Mouse (Mus musculus): ENCODE results near the gene Efnb1. TPM values are rescaled to one million over a fixed set of nuclear protein-coding genes. Genes with fewer than 3 reads are reported as not detected.

Efnb1 gene
- polyA plus RNA-seq, 1 experiment = 32.6 TPM

DNA sequence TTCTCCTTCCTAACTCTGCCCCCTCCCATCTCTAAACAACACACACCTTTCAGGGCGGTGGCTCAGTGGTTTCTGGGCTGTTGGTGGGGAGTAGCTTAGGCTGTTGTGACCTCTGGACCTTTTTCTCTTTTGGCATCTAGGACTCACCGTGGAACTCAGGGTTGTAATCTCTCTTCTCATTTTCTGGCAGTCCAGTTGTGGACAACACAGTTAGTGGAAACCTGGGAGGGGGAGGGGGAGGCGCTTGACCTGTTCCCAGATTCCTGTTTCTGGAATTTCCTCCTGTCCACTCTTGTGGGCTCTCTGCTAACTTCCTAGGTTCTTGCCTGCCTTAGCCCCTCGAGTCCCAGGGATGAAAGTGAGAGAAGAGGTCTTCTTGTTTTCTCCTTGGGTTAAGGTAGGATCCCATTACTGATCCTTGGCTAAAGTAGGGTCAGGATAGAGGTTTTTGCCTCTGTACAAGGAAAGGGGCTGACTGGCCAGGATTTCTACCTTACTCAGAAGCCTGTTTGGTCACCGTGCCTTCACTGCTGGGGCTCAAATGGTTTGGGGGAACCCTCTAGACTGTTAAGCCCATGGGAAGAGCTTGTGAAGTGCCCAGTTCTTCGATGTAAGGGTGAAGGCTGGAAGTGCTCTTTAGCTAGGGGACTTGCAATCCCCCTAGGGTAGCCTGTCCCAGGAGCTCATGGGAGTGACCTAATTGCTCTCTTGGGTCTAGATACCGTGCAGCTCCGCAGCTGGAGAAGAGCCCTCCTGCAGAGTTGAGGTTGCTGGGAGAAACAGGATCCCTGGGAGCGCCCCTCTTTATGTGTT is 2.2 kb downstream of the Efnb1 start:
- TF ChIP-seq POLR2A (IDR thresholded peaks at IDR 0.05; ENCODE audit: low read depth, low read length) (no peak), CTCF (IDR thresholded peaks at IDR 0.05; ENCODE audit: borderline replicate concordance, insufficient read depth, low read length) (no peak)
- Histone ChIP-seq H3K4me3 (ENCODE audit: insufficient read depth, low read length) (peak overlapping the region; percentile 93), H3K27ac (ENCODE audit: insufficient read depth, low read length) (peak overlapping the region; percentile 48; the same call in 1 of the 2 replicates), H3K4me1 (ENCODE audit: control insufficient read depth, insufficient read depth, low read length) (no peaks in the 10 kb centered on the region; the same call in 1 of the 2 replicates)

DNA sequence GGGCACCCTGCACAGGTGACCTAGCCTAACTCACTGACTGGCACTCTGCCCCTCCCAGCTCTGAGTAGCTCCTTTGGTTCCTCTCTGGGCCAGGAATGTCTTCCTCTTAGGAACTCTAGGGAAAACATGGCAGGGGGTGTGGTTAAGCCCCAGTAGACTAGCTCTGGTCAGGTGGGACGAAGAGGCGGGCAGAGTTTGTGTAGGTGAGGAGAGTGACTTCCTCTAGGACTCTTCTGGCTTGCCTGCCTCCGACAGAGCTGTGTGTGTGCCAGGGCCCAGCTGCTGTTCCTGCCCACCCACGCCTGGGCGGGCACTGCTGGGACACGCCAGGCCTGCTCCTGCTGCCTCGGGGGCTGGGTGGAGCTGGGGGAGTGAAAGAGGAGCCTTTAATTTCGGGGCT is 5.1 kb downstream of the Efnb1 start:
- TF ChIP-seq POLR2A (IDR thresholded peaks at IDR 0.05; ENCODE audit: low read depth, low read length) (no peak), CTCF (IDR thresholded peaks at IDR 0.05; ENCODE audit: borderline replicate concordance, insufficient read depth, low read length) (no peak)
- Histone ChIP-seq H3K27ac (ENCODE audit: insufficient read depth, low read length) (no peak overlapping the region), H3K4me1 (ENCODE audit: control insufficient read depth, insufficient read depth, low read length) (no peaks in the 10 kb centered on the region; the same call in 1 of the 2 replicates), H3K4me3 (ENCODE audit: insufficient read depth, low read length) (no peak overlapping the region)

DNA sequence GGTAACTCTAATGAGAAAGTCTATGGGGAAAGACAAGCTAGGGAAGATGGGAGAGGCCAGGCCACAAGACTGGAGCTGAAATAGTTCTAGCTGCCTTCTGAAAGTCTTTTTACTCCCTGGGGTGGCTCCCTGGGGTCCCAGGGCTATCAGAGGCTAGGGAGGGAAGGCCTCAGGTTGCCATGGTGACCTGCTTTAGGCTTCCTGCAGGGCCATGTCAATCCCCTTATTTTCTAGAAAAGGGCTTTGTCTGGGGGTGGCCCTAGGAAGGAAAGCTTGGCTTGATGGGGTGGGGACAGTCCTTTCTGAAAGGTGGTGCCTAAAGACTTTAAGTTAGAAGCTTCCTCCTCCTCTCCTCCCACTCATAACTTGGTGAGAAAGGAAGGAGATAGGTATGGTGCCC is 6.0 kb downstream of the Efnb1 start:
- Histone ChIP-seq H3K4me3 (ENCODE audit: insufficient read depth, low read length) (no peak overlapping the region), H3K4me1 (ENCODE audit: control insufficient read depth, insufficient read depth, low read length) (no peaks in the 10 kb centered on the region; the same call in 1 of the 2 replicates), H3K27ac (ENCODE audit: insufficient read depth, low read length) (no peak overlapping the region)
- TF ChIP-seq CTCF (IDR thresholded peaks at IDR 0.05; ENCODE audit: borderline replicate concordance, insufficient read depth, low read length) = no peak
- TF ChIP-seq POLR2A (IDR thresholded peaks at IDR 0.05; ENCODE audit: low read depth, low read length) = no peak

DNA sequence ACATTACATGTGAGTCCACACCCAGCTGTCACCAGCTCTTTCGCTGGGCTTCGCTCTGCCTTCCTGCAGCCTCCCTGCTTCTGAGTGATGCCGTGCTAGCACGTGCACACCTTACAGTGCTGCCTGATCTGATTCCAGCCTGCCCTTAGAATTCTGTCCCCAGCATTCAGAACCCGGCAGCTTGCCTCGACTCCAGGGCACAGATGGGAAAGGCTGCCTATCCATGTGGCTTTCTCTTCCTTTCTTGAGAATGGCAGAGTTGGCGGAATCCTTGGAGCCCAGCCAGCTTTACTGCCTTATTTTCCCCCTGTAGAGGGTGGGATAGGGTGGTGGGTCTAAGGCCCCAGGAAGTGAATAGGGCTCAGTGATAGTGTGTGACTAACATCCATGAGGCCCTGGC is 9.6 kb downstream of the Efnb1 start:
- Histone ChIP-seq H3K4me1 (ENCODE audit: control insufficient read depth, insufficient read depth, low read length) (no peaks in the 10 kb centered on the region; the same call in 1 of the 2 replicates), H3K27ac (ENCODE audit: insufficient read depth, low read length) (no peak overlapping the region), H3K4me3 (ENCODE audit: insufficient read depth, low read length) (no peak overlapping the region)
- TF ChIP-seq CTCF (IDR thresholded peaks at IDR 0.05; ENCODE audit: borderline replicate concordance, insufficient read depth, low read length) (no peak), POLR2A (IDR thresholded peaks at IDR 0.05; ENCODE audit: low read depth, low read length) (no peak)

DNA sequence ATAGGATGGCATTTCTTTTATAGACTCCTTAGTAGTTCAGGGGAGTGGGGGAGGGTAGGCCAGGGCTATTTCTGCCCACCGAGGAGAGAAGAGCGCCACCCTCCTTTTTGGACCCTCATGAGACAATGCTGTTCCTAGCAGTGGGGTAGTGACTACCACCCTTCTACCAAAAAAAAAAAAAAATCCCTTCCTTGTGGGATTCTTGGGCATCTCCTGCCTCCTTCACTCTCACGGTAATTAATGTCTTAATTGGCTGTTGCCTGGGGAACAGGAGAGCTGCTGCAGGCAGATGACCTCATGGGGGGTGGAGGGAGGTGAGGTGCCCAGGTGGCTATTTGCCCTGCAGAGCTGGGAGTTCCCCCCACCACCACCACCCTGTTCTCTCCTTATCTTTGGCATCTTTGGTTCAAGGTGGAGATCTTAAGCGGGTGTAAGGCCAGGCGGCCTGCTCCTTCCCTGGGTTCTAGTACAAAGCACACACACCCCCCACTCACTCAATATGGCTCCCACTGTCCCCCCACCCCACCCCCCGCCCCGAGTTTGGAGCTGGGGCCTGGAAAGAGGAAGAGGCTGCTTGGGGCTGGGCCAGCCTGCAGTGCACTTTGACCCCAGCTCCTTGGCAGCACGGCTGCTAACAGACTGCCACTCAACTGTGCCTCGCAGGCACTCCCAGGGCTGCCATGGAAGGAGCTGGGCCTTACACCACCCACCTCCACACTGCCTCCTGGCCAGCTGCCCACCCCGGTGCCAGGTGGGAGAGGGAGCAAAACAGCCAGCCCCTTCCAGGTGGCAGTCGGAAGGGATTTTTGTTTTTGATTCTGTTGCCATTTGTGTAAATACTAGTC is 12.4 kb downstream of the Efnb1 start:
- Histone ChIP-seq H3K4me3 (ENCODE audit: insufficient read depth, low read length) (no peak overlapping the region), H3K27ac (ENCODE audit: insufficient read depth, low read length) (no peak overlapping the region), H3K4me1 (ENCODE audit: control insufficient read depth, insufficient read depth, low read length) (no peaks in the 10 kb centered on the region)
- TF ChIP-seq POLR2A (IDR thresholded peaks at IDR 0.05; ENCODE audit: low read depth, low read length) (no peak), CTCF (IDR thresholded peaks at IDR 0.05; ENCODE audit: borderline replicate concordance, insufficient read depth, low read length) (no peak)

DNA sequence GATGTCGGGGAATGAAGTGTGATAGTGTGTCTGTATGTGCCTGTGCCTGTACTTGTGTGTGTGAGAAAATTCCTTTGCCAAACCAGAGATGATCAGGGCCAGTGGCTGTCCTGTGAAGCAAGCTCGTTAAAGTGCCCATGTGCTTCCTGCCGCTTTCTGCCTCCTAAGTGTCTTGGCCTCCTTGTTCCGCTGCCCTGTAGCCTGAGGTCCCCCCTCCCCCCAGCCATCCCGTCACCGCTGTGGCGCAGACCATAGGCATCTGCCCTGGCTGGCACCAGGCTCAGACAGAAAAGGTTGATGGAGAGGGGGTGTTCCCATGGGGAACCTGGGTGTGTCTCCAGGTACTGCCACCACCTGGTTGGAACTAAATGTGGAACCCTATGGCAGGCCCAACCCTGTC is 13.1 kb downstream of the Efnb1 start:
- Histone ChIP-seq H3K4me1 (ENCODE audit: control insufficient read depth, insufficient read depth, low read length) (no peaks in the 10 kb centered on the region), H3K27ac (ENCODE audit: insufficient read depth, low read length) (no peak overlapping the region), H3K4me3 (ENCODE audit: insufficient read depth, low read length) (no peak overlapping the region)
- TF ChIP-seq CTCF (IDR thresholded peaks at IDR 0.05; ENCODE audit: borderline replicate concordance, insufficient read depth, low read length) (no peak), POLR2A (IDR thresholded peaks at IDR 0.05; ENCODE audit: low read depth, low read length) (no peak)

DNA sequence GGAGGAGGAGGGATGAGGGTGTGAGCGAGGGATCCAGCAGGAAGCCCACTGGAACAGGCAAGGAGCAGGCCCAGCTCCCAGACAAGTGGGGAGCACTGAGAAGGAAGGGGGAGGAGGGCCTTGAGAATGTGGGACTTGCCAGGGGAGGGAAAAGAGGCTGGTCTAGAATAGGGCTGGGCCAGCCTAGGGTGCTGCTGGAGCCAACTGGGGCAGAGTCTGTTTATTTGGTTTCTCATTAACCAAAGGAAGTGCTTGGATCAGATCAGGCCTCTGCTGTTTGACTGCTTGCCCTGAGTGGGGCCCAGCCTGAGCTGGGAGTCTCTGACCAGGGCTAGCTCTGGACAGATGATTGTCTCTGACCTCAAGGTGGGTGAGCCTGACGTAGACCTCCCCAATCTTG is 14.0 kb downstream of the Efnb1 start:
- H3K4me3 ChIP-seq (ENCODE audit: insufficient read depth, low read length) = no peak overlapping the region
- no peaks in the 10 kb centered on the region for H3K4me1 ChIP-seq (ENCODE audit: control insufficient read depth, insufficient read depth, low read length)
- H3K27ac ChIP-seq (ENCODE audit: insufficient read depth, low read length) = no peak overlapping the region
- TF ChIP-seq CTCF (IDR thresholded peaks at IDR 0.05; ENCODE audit: borderline replicate concordance, insufficient read depth, low read length) = no peak
- no peak for TF ChIP-seq POLR2A (IDR thresholded peaks at IDR 0.05; ENCODE audit: low read depth, low read length)

DNA sequence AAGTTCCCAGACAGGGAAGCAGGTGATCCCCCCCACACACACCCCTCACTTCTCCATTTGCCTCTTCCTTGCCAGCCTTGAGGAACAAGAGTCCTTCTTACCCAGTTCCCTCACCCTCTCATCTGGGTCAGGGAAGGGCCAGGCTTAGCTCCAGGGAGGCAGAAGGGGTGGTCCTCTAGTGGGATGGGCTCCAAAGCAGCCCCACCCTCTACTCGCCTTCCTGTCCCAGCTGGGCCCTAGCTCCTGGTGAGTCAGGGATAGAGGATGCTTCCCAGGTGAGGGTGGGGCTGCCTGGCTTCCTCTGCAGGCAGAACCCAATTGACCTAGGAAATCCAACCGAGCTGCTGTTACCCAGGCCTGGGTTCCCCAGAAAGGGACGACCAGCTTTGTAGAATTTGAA is 14.8 kb downstream of the Efnb1 start:
- TF ChIP-seq POLR2A (IDR thresholded peaks at IDR 0.05; ENCODE audit: low read depth, low read length) = no peak
- no peak for TF ChIP-seq CTCF (IDR thresholded peaks at IDR 0.05; ENCODE audit: borderline replicate concordance, insufficient read depth, low read length)
- H3K27ac ChIP-seq (ENCODE audit: insufficient read depth, low read length) = no peak overlapping the region
- H3K4me3 ChIP-seq (ENCODE audit: insufficient read depth, low read length) = no peak overlapping the region
- H3K4me1 ChIP-seq (ENCODE audit: control insufficient read depth, insufficient read depth, low read length) = no peaks in the 10 kb centered on the region

DNA sequence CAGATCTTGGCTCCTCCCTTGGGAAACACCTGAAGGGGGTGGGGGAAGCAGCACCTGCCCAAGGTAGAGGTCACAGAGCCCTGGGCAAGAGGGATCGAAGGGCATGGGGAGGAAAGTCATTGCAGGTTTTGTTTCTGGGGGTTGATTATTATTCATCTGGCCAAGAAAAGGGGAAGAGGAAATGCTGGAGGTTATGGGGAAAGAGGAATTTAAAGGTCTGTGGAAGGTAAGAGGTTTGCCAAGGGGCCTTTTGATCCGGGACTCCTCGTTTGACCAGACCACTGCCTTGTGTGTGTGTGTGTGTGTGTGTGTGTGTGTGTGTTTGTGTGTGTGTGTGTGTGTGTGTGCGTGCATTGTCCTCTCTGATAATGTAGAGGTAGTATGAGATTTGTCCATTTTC is 15.5 kb downstream of the Efnb1 start:
- H3K4me1 ChIP-seq (ENCODE audit: control insufficient read depth, insufficient read depth, low read length) = no peaks in the 10 kb centered on the region
- TF ChIP-seq POLR2A (IDR thresholded peaks at IDR 0.05; ENCODE audit: low read depth, low read length) (no peak), CTCF (IDR thresholded peaks at IDR 0.05; ENCODE audit: borderline replicate concordance, insufficient read depth, low read length) (no peak)

DNA sequence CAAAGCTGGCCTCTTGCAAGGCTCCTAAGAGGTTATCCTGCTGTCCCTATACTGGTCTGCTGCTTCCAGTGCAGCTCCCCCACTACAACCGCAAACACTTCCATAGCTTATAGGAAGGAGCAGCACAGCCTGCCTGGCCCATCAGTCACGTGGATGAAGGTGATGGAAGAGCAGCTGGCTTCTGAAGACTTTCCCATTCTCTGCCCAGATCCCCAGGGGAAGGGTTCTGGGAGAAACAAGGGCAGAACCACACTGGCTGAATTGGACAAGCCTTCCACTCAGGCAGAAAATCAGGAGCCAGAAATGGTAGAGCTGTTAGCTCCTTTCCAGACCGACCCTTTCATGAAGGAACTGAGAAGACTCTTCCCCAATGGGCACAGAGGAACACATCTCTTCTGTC is 16.2 kb downstream of the Efnb1 start:
- no peaks in the 10 kb centered on the region for H3K4me1 ChIP-seq (ENCODE audit: control insufficient read depth, insufficient read depth, low read length)
- TF ChIP-seq POLR2A (IDR thresholded peaks at IDR 0.05; ENCODE audit: low read depth, low read length) (no peak), CTCF (IDR thresholded peaks at IDR 0.05; ENCODE audit: borderline replicate concordance, insufficient read depth, low read length) (no peak)

More for the DNA sequence above, 15.5 kb downstream of the Efnb1 start:
- no peak overlapping the region for H3K4me3 ChIP-seq (ENCODE audit: insufficient read depth, low read length)
- H3K27ac ChIP-seq (ENCODE audit: insufficient read depth, low read length) = no peak overlapping the region

More for the DNA sequence above, 16.2 kb downstream of the Efnb1 start:
- no peak overlapping the region for H3K27ac ChIP-seq (ENCODE audit: insufficient read depth, low read length)
- H3K4me3 ChIP-seq (ENCODE audit: insufficient read depth, low read length) = no peak overlapping the region
